Mouse (Mus musculus) gastrocnemius, postnatal 4 days (tissue): ENCODE results near the gene Izumo1r. TPM values are rescaled to one million over a fixed set of nuclear protein-coding genes. Genes with fewer than 3 reads are reported as not detected.

Experiments
- DNase-seq, 2 experiments: peaks; one replicate each; pipeline ENCODE4 v3.0.0; 2021 to 2022; ENCODE audit warnings: low spot score in 2 of 2, mixed read lengths in 2 of 2
- total RNA-seq, 2 experiments: library from RNA; stranded (reverse); gene quantifications; 2 replicates each; pipeline ENCODE4 v1.2.3; 2021

Gene Izumo1r
- total RNA-seq, 2 experiments from 2014 or later = not detected

- no peak for DNase-seq
Measured at GRCm38 (mm10) chr9:14870377-14870776, 33.4 kb downstream of the Izumo1r start.

- DNase-seq = no peak
Measured at GRCm38 (mm10) chr9:14868326-14868725, 35.4 kb downstream of the Izumo1r start.

GRCm38 (mm10) chr9:14866957-14867356 is 36.8 kb downstream of the Izumo1r start:
- peak in 1 of 2 experiments; percentile 58 for DNase-seq

GRCm38 (mm10) chr9:14864726-14865125 is 39.0 kb downstream of the Izumo1r start:
- no peak for DNase-seq

- DNase-seq = no peak
Measured at GRCm38 (mm10) chr9:14863126-14863525, 40.6 kb downstream of the Izumo1r start.

GRCm38 (mm10) chr9:14859868-14860639 is 43.7 kb downstream of the Izumo1r start, which contains the start of gene Gpr83:
Gpr83 (plus strand) TSS chr9:14860210.
- no peak for DNase-seq

GRCm38 (mm10) chr9:14858782-14859181 is 45.0 kb downstream of the Izumo1r start:
- no peak for DNase-seq

GRCm38 (mm10) chr9:14858170-14858706 is 45.5 kb downstream of the Izumo1r start:
- DNase-seq = no peak

- DNase-seq = no peak
Measured at GRCm38 (mm10) chr9:14856922-14857654, 46.7 kb downstream of the Izumo1r start.

GRCm38 (mm10) chr9:14854585-14854984 is 49.2 kb downstream of the Izumo1r start:
- DNase-seq = no peak

GRCm38 (mm10) chr9:14848267-14848935 is 55.3 kb downstream of the Izumo1r start:
- DNase-seq = no peak

GRCm38 (mm10) chr9:14846428-14846827 is 57.3 kb downstream of the Izumo1r start:
- DNase-seq = no peak

- no peak for DNase-seq
Measured at GRCm38 (mm10) chr9:14843901-14844300, 59.8 kb downstream of the Izumo1r start.

GRCm38 (mm10) chr9:14843311-14843857 is 60.4 kb downstream of the Izumo1r start:
- no peak for DNase-seq

- peak in 1 of 2 experiments; percentile 38 for DNase-seq
Measured at GRCm38 (mm10) chr9:14841878-14842761, 61.6 kb downstream of the Izumo1r start.

- DNase-seq = no peak
Measured at GRCm38 (mm10) chr9:14839970-14840369, 63.8 kb downstream of the Izumo1r start.

- DNase-seq = peak in 1 of 2 experiments; percentile 50
Measured at GRCm38 (mm10) chr9:14839527-14839926, 64.2 kb downstream of the Izumo1r start.
